Mouse (Mus musculus): ENCODE data around the gene BC028528. TPM values are rescaled to one million over a fixed set of nuclear protein-coding genes. Genes with fewer than 3 reads are reported as not detected.

Gene BC028528
- polyA plus RNA-seq (2012; rRNA removed): 13.9 and 15.2 TPM in 2 replicates

DNA sequence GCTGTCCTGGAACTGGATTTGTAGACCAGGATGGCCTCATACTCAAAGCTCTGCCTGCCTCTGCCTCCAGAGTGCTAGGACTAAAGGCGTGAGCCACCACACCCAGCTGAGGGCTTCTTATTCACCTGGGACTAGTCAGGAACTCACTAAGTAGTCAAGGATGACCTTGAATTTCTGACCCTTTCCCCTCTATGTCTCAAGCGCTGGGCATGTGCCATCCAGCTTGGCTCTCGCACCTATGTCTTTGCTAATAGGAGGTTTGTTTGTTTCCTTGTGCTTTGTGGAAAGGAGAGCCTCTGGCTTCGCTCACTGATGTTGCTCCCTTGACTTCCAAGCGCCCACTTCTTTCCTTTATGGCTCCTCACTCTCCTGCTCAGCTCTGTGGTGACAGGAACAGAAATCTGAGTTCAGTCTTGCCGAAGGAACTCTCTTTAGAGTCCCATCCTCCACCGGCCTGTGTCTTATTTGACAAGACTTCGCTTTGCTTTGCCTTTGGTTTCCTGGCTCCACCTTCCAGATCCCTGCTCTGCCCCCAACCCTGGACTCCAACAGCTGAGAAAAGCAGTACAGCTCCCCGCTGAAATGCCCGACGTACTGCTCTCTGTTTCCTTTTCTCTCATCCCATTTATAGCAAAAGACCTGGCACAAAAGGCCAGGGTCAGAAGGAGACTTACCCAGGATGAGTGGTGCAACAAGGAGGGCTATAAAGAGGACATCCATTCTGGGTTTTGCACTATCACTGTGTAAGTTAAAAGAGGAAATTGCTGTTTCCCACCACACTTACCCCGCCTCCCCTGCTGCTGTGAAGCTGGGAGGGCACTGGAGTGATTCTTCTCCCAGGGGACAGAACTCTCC lies at the start of gene BC028528:
TSS of gene BC028528 (minus strand) at position 795 of the 855 bp plus-strand sequence.

DNA sequence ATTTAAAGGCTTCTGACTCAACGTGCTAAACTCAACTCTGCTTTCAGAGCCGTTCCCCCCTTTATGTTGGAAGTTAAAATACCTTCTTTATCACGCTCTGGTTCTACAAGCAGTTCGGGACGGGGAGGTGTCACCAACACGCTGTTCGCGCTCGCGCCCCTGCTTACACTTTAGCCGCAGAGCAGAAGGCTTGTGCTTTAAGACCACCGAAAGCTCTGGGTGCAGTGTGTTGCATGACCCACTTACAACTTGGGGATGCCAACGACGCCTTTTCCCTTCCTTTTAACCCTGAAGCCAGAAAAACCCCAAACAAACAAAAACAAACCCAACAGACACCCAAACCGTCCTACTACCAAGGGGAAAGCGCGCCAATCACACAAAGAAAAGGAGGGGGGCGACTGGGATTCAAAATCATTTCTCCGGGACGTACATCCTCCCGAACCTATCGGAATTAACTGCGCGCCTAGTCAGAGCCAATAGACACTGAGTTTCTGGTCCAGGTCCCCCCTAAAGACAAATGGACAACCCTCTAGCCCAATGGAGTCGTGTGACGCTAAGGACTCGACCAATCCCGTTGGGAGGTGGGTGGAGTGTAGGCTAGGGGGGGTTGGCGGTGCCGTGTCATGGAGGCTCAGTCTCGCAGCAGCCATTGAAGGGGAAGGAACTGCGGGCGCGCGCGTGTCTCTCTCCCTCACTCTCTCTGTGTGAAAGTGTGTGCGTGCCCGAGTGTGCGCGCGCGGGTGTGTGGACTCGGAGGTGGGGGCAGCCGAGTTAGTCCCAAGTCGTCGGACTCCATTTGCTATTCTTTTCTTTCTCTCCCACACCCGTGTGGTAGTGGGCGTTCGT lies 37.1 kb upstream of the BC028528 start, which contains the start of gene Anp32e:
TSS of gene Anp32e (plus strand) at position 589 of the 846 bp plus-strand sequence.

DNA sequence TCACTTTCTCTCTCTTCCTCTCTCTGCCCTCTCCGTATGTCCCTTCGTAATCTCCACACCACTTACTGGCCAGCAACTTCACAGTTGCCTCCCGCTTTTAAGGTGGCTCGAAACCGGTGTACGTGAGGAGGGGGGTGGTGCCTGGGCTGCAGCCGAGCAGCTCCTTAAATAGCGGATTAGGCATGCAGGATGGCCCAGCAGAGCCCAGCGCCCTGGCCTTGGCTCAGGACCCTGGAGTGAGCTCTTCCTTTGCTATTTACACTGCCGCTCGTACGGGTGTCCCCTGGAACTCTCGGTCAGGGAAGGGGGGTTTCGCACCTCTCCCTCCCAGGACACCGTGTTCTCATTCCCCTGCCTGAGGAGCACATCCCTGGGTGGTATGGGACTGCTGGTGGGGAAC lies 12.8 kb upstream of the BC028528 start, which contains the start of gene Car14:
TSS of gene Car14 (minus strand) at position 124 of the 400 bp plus-strand sequence.

DNA sequence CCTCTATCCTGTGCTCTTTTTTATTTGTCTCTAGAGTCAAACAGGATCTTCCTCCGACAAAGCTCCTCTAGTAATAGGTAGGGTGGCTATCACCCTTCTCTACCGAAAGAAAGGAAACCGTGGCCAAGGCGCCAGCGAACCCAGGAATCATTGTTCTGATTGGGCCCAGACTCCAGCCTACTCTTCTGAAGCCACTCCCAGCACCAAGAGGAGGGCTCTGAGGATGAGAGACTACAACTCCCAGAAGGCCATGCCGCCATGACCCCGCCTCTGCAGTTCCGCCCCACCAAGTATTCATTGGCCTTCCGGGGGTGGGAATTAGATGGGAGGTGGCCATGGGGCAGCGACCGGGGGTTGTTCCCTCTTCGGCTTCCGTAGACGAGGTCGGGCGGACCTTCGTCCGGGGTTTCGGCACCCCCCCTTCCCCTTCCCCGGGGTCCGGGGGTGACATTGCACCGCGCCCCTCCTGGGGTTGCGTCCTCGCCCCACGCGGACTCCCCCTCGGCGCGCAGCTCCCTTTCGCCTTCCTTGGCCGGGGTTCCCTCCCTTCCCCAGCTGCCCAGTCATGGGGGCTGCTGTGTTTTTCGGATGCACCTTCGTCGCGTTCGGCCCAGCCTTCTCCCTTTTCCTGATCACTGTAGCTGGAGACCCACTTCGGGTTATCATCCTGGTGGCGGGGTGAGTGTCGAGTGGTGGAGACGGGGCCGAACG lies 2.0 kb upstream of the BC028528 start, which contains the start of gene Aph1a:
TSS of gene Aph1a (plus strand) at position 364 of the 711 bp plus-strand sequence.

DNA sequence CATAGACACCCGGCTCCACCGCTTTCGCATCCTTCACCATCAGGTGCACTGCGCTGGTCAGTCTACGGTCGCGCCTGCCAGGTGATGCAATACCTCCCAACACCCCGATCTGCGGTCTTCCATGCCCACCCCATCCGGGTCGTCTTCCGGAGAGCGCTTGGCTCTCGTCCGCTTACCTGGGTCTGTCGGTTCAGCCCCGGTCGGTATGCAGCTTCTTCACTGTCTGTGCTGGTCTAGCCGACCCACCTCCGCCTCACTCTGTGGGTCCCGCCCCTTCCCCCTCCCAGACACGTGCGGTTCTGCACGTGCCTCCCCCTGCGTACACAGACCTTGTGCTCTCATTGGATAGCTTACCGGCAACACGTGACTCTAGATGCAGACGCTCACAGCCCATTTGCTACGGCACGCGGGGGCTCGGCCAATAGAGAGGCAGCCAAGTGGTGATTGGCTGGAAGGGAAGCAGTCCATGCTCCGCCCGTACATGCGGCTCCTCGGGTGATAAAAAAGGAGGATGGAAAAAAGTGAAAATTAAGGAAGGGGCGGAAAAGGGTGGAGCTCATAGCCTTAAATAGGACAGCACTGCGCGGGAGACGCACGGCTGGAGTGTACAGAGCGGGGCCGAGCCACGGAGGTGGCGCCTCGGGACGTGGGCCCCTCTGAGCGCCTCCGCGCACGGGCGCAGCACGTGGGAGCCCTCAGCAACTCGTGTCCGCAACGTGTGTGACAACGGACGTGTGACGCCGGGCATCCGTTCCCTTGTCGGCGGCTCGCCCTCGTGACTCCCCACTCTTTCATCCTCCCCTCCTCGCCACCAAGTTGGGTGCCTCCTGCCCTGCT lies 9.6 kb downstream of the BC028528 start, which contains the start of gene Ciart:
TSS of gene Ciart (minus strand) at position 273 of the 837 bp plus-strand sequence.

GRCm38 (mm10) chr3:95871392-95871867 lies 20.4 kb downstream of the BC028528 start, which contains the start of gene Mrps21:
Gene Mrps21 (minus strand): TSS chr3:95871519.

GRCm38 (mm10) chr3:95855502-95856089 lies 36.2 kb downstream of the BC028528 start, which contains the start of gene Prpf3:
Gene Prpf3 (minus strand): TSS chr3:95855885.

Other genes starting within 250 kb of the BC028528 start
- 62.9 and 66.1 TPM in 2 replicates for gene Mcl1, start 233.2 kb downstream of the BC028528 start, polyA plus RNA-seq (2012; rRNA removed)
- 0.76 and 2.1 TPM in 2 replicates for gene Adamtsl4, start 204.1 kb downstream of the BC028528 start, polyA plus RNA-seq (2012; rRNA removed)
- gene Ecm1, start 152.4 kb downstream of the BC028528 start, polyA plus RNA-seq (2012; rRNA removed): 13.4 and 56.2 TPM in 2 replicates
- 39.4 and 42.8 TPM in 2 replicates for gene Tars2, start 131.8 kb downstream of the BC028528 start, polyA plus RNA-seq (2012; rRNA removed)
- gene Rprd2, start 73.1 kb downstream of the BC028528 start, polyA plus RNA-seq (2012; rRNA removed): 21.7 TPM in 2 replicates
- gene Prpf3, start 36.1 kb downstream of the BC028528 start, polyA plus RNA-seq (2012; rRNA removed): 36.0 and 36.2 TPM in 2 replicates
- gene Mrps21, start 20.5 kb downstream of the BC028528 start, polyA plus RNA-seq (2012; rRNA removed): 190 and 193 TPM in 2 replicates
- gene Ciart, start 9.8 kb downstream of the BC028528 start, polyA plus RNA-seq (2012; rRNA removed): 4.1 and 5.3 TPM in 2 replicates
- gene Aph1a, start 2.0 kb upstream of the BC028528 start, polyA plus RNA-seq (2012; rRNA removed): 96.5 and 101 TPM in 2 replicates
- gene Car14, start 12.7 kb upstream of the BC028528 start, polyA plus RNA-seq (2012; rRNA removed): 4.0 and 5.7 TPM in 2 replicates
- gene Anp32e, start 37.2 kb upstream of the BC028528 start, polyA plus RNA-seq (2012; rRNA removed): 79.1 and 84.3 TPM in 2 replicates
- gene Plekho1, start 104.0 kb upstream of the BC028528 start, polyA plus RNA-seq (2012; rRNA removed): 141 and 142 TPM in 2 replicates
- 31.4 and 35.0 TPM in 2 replicates for gene Vps45, start 166.5 kb upstream of the BC028528 start, polyA plus RNA-seq (2012; rRNA removed)
- 6.4 and 6.8 TPM in 2 replicates for gene Otud7b, start 212.5 kb upstream of the BC028528 start, polyA plus RNA-seq (2012; rRNA removed)